Mouse (Mus musculus): ENCODE results near the gene Trip4.
A peak's percentile ranks its signal among the peaks of the same experiment; 100 is the strongest.

Gene Trip4

DNA sequence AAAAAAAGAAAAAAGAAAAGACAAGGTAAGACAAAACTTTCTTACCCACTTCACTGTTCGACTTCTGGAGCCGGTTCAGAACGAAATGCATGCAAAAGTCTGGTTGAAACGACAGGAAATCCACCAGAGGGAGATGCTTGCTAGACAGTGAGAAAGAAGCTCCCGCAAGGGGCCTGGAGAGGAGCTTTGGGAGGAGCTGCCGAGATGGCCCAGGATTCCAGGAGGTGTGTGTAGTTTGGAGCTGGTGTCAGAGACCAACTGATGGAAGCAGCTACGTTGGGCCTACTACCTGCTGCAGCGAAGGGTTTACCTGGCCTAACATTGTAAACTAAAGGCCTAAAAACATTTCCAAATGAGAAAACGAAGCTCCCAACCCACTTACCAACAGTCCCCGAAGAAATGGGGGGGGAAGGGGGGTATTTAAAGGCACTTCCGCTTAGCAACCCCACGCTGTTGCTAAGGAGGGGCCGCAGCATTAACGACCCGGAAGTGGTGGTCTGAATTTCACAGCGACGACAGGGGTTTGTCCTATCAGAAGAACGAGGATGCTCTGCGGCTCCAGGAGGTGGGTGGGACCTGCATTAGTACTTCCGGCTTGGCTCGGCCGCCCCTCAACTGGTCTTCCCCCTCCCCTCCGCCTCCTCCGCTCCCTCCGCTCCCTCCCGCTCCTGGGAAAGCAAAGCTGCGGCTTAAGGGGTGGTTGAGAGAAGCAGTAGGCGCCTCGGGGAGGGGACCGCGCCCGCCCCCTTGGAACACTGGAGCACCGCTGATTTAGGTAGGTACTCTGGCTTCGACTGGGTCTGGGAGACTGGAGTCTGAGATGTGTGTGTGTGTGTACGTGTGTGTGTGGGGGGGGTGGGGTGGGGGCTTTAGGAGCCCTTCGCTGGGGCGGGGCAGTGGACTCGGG is at the start of gene Trip4, which contains the start of gene Csnk1g1:
Trip4 (minus strand) TSS at position 401 of the 907 bp plus-strand sequence.
Csnk1g1 (plus strand) TSS at position 531 of the 907 bp plus-strand sequence.
- DNase-seq (ENCODE audit: low read depth, low spot score) = peak; percentile 100

DNA sequence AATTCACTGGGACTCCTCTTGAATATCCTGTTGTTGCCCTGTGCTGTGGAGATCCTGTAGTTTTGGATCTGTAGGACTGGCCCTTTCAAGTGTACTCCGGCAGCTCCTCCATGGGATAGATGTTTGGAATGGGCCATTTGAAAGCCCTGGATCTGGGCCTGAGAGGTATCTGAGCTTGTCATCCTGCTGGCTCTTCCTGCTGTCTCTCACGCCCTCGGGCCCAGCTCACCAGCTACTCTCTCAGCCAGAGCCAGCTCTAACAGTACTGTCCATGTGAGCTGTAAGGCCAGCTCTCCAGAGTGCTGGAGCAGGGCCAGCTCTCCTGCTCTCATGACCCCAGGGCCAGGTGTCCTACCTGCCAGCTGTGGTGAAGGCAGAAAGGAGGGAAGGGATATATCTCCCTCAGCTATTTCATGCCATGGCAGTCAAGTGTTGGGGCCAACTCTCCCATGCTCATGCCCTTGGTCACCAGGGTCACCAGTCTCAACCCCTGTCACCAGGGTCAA is 42.5 kb upstream of the Trip4 start:
- DNase-seq (ENCODE audit: low read depth, low spot score) = no peak

- DNase-seq (ENCODE audit: low read depth, low spot score) = no peak
Measured at GRCm38 (mm10) chr9:65937566-65937965, 29.0 kb upstream of the Trip4 start.

DNA sequence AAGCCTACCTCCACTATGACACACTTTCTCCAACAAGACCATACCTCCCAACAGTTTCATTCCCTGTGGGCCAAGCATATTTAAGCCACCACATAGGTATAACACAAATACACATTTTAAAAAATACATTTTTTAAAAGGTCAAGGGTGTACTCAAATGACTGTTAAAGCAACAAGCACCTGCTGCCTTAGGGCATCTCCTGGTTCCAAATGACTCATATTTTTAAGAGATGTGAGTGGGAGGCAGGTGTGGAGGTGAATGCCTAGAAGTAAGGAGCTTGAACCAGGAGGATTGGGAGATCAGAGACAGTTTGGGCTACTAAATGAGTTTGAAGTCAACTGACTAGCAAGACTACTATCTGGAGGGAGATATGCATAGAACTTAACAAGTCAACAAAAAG is 21.2 kb upstream of the Trip4 start:
- DNase-seq (ENCODE audit: low read depth, low spot score) = no peak

DNA sequence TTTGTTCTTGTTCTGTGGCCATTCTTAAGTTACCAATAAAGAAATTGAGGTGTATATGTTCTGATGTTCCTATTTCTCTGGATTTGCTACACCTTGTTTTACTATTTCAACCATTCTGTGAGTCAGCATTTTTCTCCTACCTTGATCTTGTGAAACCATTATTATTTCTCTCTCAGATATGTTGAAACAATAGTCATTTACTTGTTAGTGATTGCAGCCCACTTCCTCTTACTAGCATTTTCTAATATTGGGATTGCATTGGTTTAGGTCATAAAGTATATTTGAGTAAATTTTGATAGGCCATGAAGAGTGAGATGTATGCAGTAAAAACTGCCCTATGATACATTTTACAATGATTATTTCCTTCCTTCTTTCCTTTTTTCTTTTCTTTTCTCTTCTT is 19.9 kb upstream of the Trip4 start:
- DNase-seq (ENCODE audit: low read depth, low spot score) = no peak

GRCm38 (mm10) chr9:65917015-65917414 is 8.4 kb upstream of the Trip4 start:
- no peak for DNase-seq (ENCODE audit: low read depth, low spot score)

- DNase-seq (ENCODE audit: low read depth, low spot score) = peak; percentile 93
Measured at GRCm38 (mm10) chr9:65913976-65914375, 5.4 kb upstream of the Trip4 start.

DNA sequence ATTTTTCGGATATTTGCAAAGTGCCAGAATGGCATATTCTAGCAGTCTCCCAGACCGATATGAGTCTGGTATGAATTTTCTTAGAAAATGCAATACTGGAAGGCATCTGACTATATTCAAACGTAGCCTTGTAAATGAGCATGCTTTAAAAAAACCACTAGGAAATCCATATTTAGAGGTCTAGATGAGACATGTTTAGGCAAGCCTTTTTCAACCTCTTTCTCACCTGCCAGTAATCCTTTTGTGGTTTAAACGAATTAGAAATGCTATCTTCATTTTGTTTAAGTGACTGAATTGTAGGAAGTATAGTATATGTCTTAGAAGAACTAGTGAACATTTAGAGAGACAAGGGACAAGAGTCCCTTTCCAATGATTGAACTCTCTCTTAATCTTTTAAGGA is 1.2 kb upstream of the Trip4 start:
- DNase-seq (ENCODE audit: low read depth, low spot score) = no peak

DNA sequence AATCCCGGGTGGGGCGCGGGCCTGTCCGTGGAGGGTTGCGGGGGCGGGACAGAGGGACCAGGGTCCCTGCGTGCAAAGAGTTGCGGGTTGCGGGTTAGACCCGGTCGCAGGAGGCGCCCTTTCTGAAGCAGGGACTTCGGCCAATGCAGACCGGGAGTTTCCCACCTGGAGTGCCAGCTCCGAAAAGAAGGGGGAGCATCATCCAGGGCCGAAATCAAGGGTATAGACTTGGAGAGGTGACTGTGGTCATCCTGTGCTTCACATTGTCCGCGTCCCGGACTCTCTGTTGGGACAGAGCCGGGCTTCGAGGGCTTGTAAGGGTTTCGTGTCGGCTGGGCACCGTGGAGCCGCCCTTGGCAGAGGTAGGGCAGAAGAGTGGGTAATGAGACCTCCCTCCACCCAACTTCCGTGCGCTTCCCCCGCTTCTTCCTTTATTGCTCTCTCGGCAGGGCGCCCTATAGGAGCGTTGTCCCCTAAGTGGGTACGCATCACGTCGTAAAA is 757 bp upstream of the Trip4 start:
- peak; percentile 53 for DNase-seq (ENCODE audit: low read depth, low spot score)

DNA sequence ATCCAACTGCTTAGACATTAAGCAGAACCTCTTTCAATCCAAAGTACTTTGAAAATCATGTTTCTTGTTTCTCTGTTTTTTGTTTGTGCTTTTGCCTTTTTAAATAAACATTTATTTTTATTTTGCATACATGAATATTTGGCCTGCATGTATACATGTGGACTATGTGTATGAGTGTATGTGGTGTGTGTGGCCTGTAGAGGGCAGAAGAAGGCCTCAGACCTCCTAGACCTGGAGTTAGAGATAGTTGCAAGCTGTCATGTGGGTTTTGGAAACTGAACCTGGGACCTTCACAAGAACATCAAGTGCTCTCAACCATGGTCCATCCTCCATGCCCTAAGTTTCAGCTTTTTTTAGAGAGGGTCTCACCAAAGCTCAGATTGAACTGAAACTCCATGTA is 5.2 kb downstream of the Trip4 start:
- DNase-seq (ENCODE audit: low read depth, low spot score) = no peak

DNA sequence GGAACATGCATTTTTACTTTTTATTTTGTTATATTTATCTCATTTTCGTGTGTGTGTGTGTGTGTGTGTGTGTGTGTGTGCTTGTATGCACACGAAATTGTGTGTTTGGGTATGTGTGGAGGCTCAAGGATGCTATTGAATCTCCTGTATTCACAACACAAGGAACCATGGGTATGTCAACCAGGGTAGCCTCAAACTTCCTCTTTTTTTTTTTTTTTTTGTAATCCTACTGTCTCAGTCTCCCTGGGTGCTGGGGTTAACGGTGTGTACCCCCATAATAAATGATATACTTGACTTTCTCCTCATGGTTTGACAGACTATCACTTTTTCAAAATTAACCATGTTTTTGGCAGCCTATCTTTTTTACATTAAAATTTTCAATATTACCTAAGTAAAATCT is 5.7 kb downstream of the Trip4 start:
- DNase-seq (ENCODE audit: low read depth, low spot score) = no peak

DNA sequence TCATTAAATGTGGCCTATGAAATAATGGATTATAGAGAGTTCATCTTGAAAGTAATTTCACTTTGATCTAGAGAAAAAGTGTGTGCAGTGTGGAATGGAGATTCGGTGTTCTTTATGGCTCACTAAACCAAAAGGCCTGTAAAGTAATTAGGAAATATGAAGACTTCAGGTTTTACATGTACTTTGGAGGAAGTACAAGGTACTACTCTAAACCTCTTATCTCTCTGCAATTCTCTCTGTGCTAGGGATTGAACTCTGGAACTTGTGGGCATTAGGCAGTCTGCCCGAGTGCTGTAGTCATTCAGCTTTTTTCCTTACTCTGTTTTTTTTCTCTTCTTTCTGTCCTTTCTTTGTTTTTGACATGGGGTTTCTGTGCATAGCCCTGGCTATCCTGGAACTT is 11.6 kb downstream of the Trip4 start:
- no peak for DNase-seq (ENCODE audit: low read depth, low spot score)

DNA sequence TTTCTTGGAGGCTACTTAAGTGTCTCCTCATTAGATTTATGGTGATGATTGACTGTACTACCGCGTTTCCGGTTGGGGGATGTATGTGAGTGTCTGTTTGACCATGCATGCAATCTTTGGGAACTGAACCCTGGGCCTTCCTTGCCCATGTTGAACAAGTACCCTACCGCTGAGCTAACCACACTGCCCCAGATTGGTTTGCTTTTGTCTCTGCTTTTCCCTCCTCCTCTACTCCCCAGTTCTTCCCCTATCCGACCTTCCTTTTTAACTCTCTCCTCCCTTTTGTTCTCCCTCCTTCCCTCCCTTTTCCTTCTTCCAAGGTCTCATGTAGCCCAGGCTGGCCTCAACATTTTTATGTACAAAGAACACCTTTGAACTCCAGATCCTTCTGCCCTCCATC is 17.5 kb downstream of the Trip4 start:
- no peak for DNase-seq (ENCODE audit: low read depth, low spot score)

DNA sequence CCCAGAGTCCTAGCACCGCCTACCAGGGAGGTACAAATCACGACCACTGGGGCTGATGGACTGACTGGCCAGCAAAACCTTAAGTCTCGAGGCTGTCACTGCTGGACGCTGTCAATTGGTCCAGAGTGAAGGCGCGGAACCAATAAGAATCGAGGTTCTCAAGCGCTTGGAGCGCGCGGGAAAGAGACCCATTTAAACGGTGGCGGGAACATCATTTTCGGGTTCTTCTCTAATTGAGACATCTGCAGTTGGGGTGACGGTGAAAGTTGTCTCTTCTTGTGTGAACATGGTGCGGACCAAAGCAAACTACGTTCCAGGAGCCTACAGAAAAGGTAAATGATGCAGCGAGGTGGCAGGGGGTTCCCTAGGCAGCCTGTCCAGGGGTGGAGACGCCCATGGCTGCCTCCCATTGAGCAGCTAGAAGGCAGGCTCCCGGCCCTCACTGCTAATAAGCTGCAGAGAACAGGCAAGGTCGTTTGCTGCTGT is 18.4 kb downstream of the Trip4 start, which contains the start of gene Pclaf:
Pclaf (plus strand) TSS at position 95 of the 486 bp plus-strand sequence.
- DNase-seq (ENCODE audit: low read depth, low spot score) = peak; percentile 81

GRCm38 (mm10) chr9:65884564-65885315 is 23.9 kb downstream of the Trip4 start:
- peak; percentile 96 for DNase-seq (ENCODE audit: low read depth, low spot score)

DNA sequence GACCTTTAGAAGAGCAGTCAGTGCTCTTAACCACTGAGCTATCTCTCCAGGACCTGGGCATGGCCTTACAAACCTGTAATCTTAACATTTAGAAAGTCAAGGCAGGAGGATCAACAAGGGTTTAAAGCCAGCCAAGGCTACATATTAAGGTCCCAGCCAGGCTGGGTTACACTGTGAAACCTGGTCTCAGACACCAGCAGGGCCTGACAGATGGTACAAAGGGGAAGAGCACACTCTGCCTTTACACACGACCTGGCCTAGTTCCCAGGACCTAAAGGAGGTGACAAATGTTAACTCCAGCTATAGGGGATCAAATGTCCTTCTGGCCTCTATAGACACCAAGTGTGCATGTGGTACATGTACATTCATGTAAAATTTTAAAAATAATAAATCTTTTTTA is 48.9 kb downstream of the Trip4 start:
- DNase-seq (ENCODE audit: low read depth, low spot score) = peak; percentile 76

DNA sequence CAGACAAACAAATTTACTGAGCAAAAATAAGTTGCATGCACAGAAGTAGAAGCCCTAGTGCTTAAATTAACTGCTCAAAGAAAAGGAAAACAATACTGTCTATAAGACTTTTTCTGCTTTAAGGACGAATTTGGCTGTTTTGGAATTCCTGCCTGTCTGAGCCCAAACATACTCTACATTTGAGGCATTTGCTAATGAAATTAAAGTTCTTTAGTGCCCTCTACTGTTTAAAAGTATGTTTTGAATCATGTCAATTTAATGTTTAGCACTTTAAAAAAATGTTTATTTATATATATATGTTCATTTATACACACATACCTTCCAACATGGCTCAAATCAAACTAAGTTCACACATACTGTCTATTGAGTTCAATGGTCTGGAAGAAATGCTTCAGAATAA is 58.4 kb downstream of the Trip4 start:
- peak; percentile 47 for DNase-seq (ENCODE audit: low read depth, low spot score)

- no peak for DNase-seq (ENCODE audit: low read depth, low spot score)
Measured at GRCm38 (mm10) chr9:65848154-65848553, 60.4 kb downstream of the Trip4 start.

GRCm38 (mm10) chr9:65844421-65845165 is 64.0 kb downstream of the Trip4 start:
- no peak for DNase-seq (ENCODE audit: low read depth, low spot score)

DNA sequence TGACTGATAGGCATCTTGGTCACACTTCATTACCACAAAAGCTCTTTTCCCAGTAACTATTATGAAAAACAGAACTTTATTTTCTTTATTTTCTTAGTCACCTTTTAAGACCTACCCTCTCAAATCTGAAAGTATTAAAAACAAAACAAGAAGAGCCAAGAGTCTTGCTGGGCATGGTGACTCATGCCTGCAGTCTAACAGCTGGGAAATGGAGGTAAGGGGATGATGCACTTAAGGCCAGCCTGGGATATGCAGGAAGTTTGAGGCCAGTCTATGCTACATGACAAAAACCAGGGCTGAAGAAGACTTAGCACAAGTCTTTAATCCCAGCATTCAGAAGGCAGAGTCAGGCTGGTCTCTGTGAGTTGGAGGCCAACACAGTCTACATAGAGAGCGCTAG is 68.8 kb downstream of the Trip4 start:
- no peak for DNase-seq (ENCODE audit: low read depth, low spot score)

DNA sequence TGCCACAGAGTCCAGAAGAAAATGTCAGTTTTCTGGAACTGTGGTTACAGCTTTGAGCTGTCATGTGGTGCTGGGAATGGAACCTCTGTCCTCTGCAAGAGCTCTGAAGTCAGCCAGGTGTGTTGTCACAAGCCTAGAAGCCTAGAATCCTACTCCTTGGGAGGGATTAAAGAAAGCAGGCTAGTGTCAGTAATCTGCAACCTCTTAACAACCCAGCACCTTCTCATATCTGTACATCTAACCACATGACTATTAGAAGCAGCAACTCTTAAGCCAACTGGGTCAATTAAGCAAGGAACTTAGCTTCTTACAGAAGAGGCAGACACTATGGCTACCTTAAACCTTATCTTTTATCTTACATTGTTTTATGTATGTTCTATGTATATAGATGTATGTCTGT is 71.7 kb downstream of the Trip4 start:
- DNase-seq (ENCODE audit: low read depth, low spot score) = no peak
